Mouse (Mus musculus): ENCODE measurements at regions not wholly inside any gene's neighbourhood (a gene's known extent, or its start where the extent isn't known, plus 50 kb on each side); places are given as distances from the start of the nearest gene placed in this dataset.

- ATAC-seq (ENCODE audit: insufficient read depth, low read depth): no peak
Observed at GRCm38 (mm10) chr1:125176124-125176937, 259.2 kb downstream of the Actr3 start.

GRCm38 (mm10) chr1:125174725-125175124 is 260.8 kb downstream of the Actr3 start:
- no peak for ATAC-seq (ENCODE audit: insufficient read depth, low read depth)
- Histone ChIP-seq H3K4me1 (ENCODE audit: control insufficient read depth, insufficient read depth) (no peaks in the 10 kb centered on the region), H3K4me2 (ENCODE audit: low read depth, low read length) (no peak overlapping the region), H3K36me3 (replicated peaks; ENCODE audit: control insufficient read depth, insufficient read depth, low read length) (no peaks in the 10 kb centered on the region), H3K9me3 (replicated peaks; ENCODE audit: control insufficient read depth, low read length) (no peaks in the 10 kb centered on the region), H3K27ac (ENCODE audit: low read depth) (no peak overlapping the region), H3K27me3 (ENCODE audit: control insufficient read depth, insufficient read depth, low read length) (no peaks in the 10 kb centered on the region), H3K9ac (replicated peaks; ENCODE audit: low read depth, low read length) (no peak overlapping the region), H3K4me3 (ENCODE audit: low read depth, low read length) (no peak overlapping the region)
- no peak for DNase-seq (ENCODE audit: low spot score)
- WGBS: 83% methylated on average over 13 of the region's 13 CpGs
- TF ChIP-seq EP300 (IDR thresholded peaks at IDR 0.05; ENCODE audit: low read depth) (no peak), CTCF (IDR thresholded peaks at IDR 0.05; ENCODE audit: low read depth) (no peak)

More at GRCm38 (mm10) chr1:125176124-125176937, 259.2 kb downstream of the Actr3 start:
- no peaks in the 10 kb centered on the region for H3K36me3 ChIP-seq (replicated peaks; ENCODE audit: control insufficient read depth, insufficient read depth, low read length)
- H3K4me1 ChIP-seq (ENCODE audit: control insufficient read depth, insufficient read depth): no peaks in the 10 kb centered on the region
- no peak overlapping the region for H3K4me3 ChIP-seq (ENCODE audit: low read depth, low read length)
- H3K9ac ChIP-seq (replicated peaks; ENCODE audit: low read depth, low read length): no peak overlapping the region
- WGBS: 74% methylated on average over 15 of the region's 15 CpGs
- TF ChIP-seq CTCF (IDR thresholded peaks at IDR 0.05; ENCODE audit: low read depth): no peak
- no peak for TF ChIP-seq EP300 (IDR thresholded peaks at IDR 0.05; ENCODE audit: low read depth)
- H3K4me2 ChIP-seq (ENCODE audit: low read depth, low read length): no peak overlapping the region
- H3K27me3 ChIP-seq (ENCODE audit: control insufficient read depth, insufficient read depth, low read length): no peaks in the 10 kb centered on the region
- no peak for DNase-seq (ENCODE audit: low spot score)
- no peaks in the 10 kb centered on the region for H3K9me3 ChIP-seq (replicated peaks; ENCODE audit: control insufficient read depth, low read length)
- H3K27ac ChIP-seq (ENCODE audit: low read depth): no peak overlapping the region

GRCm38 (mm10) chr1:125172474-125172873 is 263.1 kb downstream of the Actr3 start:
- Histone ChIP-seq H3K27me3 (ENCODE audit: control insufficient read depth, insufficient read depth, low read length) (no peaks in the 10 kb centered on the region), H3K9me3 (replicated peaks; ENCODE audit: control insufficient read depth, low read length) (no peaks in the 10 kb centered on the region), H3K36me3 (replicated peaks; ENCODE audit: control insufficient read depth, insufficient read depth, low read length) (no peaks in the 10 kb centered on the region), H3K9ac (replicated peaks; ENCODE audit: low read depth, low read length) (no peak overlapping the region), H3K4me3 (ENCODE audit: low read depth, low read length) (no peak overlapping the region), H3K4me1 (ENCODE audit: control insufficient read depth, insufficient read depth) (no peaks in the 10 kb centered on the region), H3K4me2 (ENCODE audit: low read depth, low read length) (no peak overlapping the region), H3K27ac (ENCODE audit: low read depth) (no peak overlapping the region)
- no peak for ATAC-seq (ENCODE audit: insufficient read depth, low read depth)
- WGBS: 58% methylated on average over 1 of the region's 1 CpGs
- TF ChIP-seq CTCF (IDR thresholded peaks at IDR 0.05; ENCODE audit: low read depth) (no peak), EP300 (IDR thresholded peaks at IDR 0.05; ENCODE audit: low read depth) (no peak)
- DNase-seq (ENCODE audit: low spot score): no peak

- WGBS: 41% methylated on average over 1 of the region's 1 CpGs
- TF ChIP-seq EP300 (IDR thresholded peaks at IDR 0.05; ENCODE audit: low read depth) (no peak), CTCF (IDR thresholded peaks at IDR 0.05; ENCODE audit: low read depth) (no peak)
- no peaks in the 10 kb centered on the region for H3K9me3 ChIP-seq (replicated peaks; ENCODE audit: control insufficient read depth, low read length)
Observed at GRCm38 (mm10) chr1:125165226-125165625, 270.3 kb downstream of the Actr3 start.

GRCm38 (mm10) chr1:125158481-125158880 is 277.0 kb downstream of the Actr3 start:
- Histone ChIP-seq H3K27me3 (ENCODE audit: control insufficient read depth, insufficient read depth, low read length) (no peaks in the 10 kb centered on the region), H3K36me3 (replicated peaks; ENCODE audit: control insufficient read depth, insufficient read depth, low read length) (no peaks in the 10 kb centered on the region), H3K4me1 (ENCODE audit: control insufficient read depth, insufficient read depth) (no peaks in the 10 kb centered on the region), H3K27ac (ENCODE audit: low read depth) (no peak overlapping the region), H3K4me3 (ENCODE audit: low read depth, low read length) (no peak overlapping the region), H3K9me3 (replicated peaks; ENCODE audit: control insufficient read depth, low read length) (no peaks in the 10 kb centered on the region), H3K4me2 (ENCODE audit: low read depth, low read length) (no peak overlapping the region), H3K9ac (replicated peaks; ENCODE audit: low read depth, low read length) (no peak overlapping the region)
- no peak for ATAC-seq (ENCODE audit: insufficient read depth, low read depth)
- DNase-seq (ENCODE audit: low spot score): no peak
- 72% methylated on average over 4 of the region's 4 CpGs for WGBS
- TF ChIP-seq CTCF (IDR thresholded peaks at IDR 0.05; ENCODE audit: low read depth): no peak
- no peak for TF ChIP-seq EP300 (IDR thresholded peaks at IDR 0.05; ENCODE audit: low read depth)

More at GRCm38 (mm10) chr1:125165226-125165625, 270.3 kb downstream of the Actr3 start:
- Histone ChIP-seq H3K27ac (ENCODE audit: low read depth) (no peak overlapping the region), H3K4me2 (ENCODE audit: low read depth, low read length) (no peak overlapping the region), H3K4me1 (ENCODE audit: control insufficient read depth, insufficient read depth) (no peaks in the 10 kb centered on the region), H3K4me3 (ENCODE audit: low read depth, low read length) (no peak overlapping the region), H3K9ac (replicated peaks; ENCODE audit: low read depth, low read length) (no peak overlapping the region), H3K27me3 (ENCODE audit: control insufficient read depth, insufficient read depth, low read length) (no peaks in the 10 kb centered on the region), H3K36me3 (replicated peaks; ENCODE audit: control insufficient read depth, insufficient read depth, low read length) (no peaks in the 10 kb centered on the region)
- ATAC-seq (ENCODE audit: insufficient read depth, low read depth): no peak
- DNase-seq (ENCODE audit: low spot score): no peak

- Histone ChIP-seq H3K27me3 (ENCODE audit: control insufficient read depth, insufficient read depth, low read length) (no peaks in the 10 kb centered on the region), H3K9ac (replicated peaks; ENCODE audit: low read depth, low read length) (no peak overlapping the region), H3K9me3 (replicated peaks; ENCODE audit: control insufficient read depth, low read length) (no peaks in the 10 kb centered on the region), H3K27ac (ENCODE audit: low read depth) (no peak overlapping the region), H3K4me1 (ENCODE audit: control insufficient read depth, insufficient read depth) (no peaks in the 10 kb centered on the region), H3K4me2 (ENCODE audit: low read depth, low read length) (no peak overlapping the region), H3K36me3 (replicated peaks; ENCODE audit: control insufficient read depth, insufficient read depth, low read length) (no peaks in the 10 kb centered on the region), H3K4me3 (ENCODE audit: low read depth, low read length) (no peak overlapping the region)
- ATAC-seq (ENCODE audit: insufficient read depth, low read depth) (no peak), DNase-seq (ENCODE audit: low spot score) (no peak)
- WGBS: 86% methylated on average over 2 of the region's 2 CpGs
- no peak for TF ChIP-seq EP300 (IDR thresholded peaks at IDR 0.05; ENCODE audit: low read depth)
- no peak for TF ChIP-seq CTCF (IDR thresholded peaks at IDR 0.05; ENCODE audit: low read depth)
Observed at GRCm38 (mm10) chr1:125156093-125156492, 279.4 kb downstream of the Actr3 start.
